Comparison of ENCODE assay signal across 9 mouse cellular contexts in the genomic region with DNA sequence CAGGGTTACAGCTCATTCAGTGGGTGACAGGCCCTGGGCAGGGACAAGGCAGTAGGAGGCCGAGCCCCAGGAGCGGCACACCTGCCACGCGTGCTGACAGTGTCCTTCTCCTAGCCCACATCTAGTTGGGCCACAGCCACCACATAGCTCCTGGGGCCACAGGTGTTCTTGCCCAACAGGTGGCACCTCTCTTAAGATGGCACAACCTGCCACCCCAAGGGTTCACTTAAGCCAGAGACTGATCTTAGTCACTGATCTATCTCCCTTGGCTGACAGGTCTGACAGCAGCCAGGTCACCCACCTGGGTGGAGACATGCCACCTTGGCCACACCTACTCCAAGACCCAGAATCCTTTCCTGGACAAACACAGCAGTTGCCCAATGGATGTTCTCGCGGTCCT. TPM values are rescaled to one million over a fixed set of nuclear protein-coding genes. Genes with fewer than 3 reads are reported as not detected.
DNase-seq lines count a peak whose midpoint lies in the region; ATAC-seq lines count a peak whose summit lies in the region.
"Had no signal": no experiment of that assay in that cellular context is flagged by ENCODE, and none has a peak within 500 bp of the region (broad histone marks: within the 10 kb centered on the region; RNA-seq: fewer than 3 reads in every experiment).

No protein-coding gene starts in this region.

- H3K4me2 ChIP-seq in hindbrain, embryonic 11.5 days (replicated peaks; ENCODE audit: low read depth, low read length), result no peak overlapping the region
- H3K4me2 ChIP-seq in embryonic facial prominence, embryonic 11.5 days (ENCODE audit: low read depth, low read length), result peak overlapping the region; percentile 28
- H3K4me2 ChIP-seq in hindbrain, embryonic 15.5 days, result peak overlapping the region; percentile 29; the same call in 1 of the 2 replicates

- DNase-seq in hindbrain, embryonic 10.5 days (ENCODE audit: low spot score), result no peak
- no peak for DNase-seq in hindbrain, embryonic 11.5 days (ENCODE audit: low spot score)
- DNase-seq in embryonic facial prominence, embryonic 11.5 days (ENCODE audit: low spot score), result no peak
- DNase-seq in lung, postnatal 36 days, result peak; percentile 51
- DNase-seq in frontal cortex, postnatal 25 days (ENCODE audit: low spot score in 2 of 2), result no peak
- no peak for DNase-seq in cerebellum, postnatal 10 days
- DNase-seq in spleen, adult 12 weeks (ENCODE audit: low spot score), result no peak

- H3K27ac ChIP-seq in hindbrain, embryonic 10.5 days, result peak overlapping the region; percentile 89
- H3K27ac ChIP-seq in hindbrain, embryonic 11.5 days (ENCODE audit: low read depth, low read length), result no peak overlapping the region
- H3K27ac ChIP-seq in embryonic facial prominence, embryonic 11.5 days (replicated peaks; ENCODE audit: low read depth, low read length), result no peak overlapping the region
- H3K27ac ChIP-seq in hindbrain, embryonic 15.5 days (replicated peaks), result peak overlapping the region; percentile 62
- H3K27ac ChIP-seq: liver, embryonic 14.5 days had no signal

- WGBS in hindbrain, embryonic 10.5 days, result 69% methylated on average over 6 of the region's 6 CpGs
- 79% methylated on average over 6 of the region's 6 CpGs for WGBS in hindbrain, embryonic 11.5 days
- 73% methylated on average over 6 of the region's 6 CpGs for WGBS in embryonic facial prominence, embryonic 11.5 days
- WGBS in hindbrain, embryonic 15.5 days, result 84% methylated on average over 6 of the region's 6 CpGs

- H3K4me3 ChIP-seq in hindbrain, embryonic 10.5 days, result peak overlapping the region; percentile 76; the same call in 1 of the 2 replicates
- no peak overlapping the region for H3K4me3 ChIP-seq in hindbrain, embryonic 11.5 days (ENCODE audit: low read depth, low read length)
- H3K4me3 ChIP-seq in embryonic facial prominence, embryonic 11.5 days (ENCODE audit: low read depth, low read length), result no peak overlapping the region
- H3K4me3 ChIP-seq in hindbrain, embryonic 15.5 days, result no peak overlapping the region

- peaks cover under 1% of the 10 kb centered on the region for H3K36me3 ChIP-seq in hindbrain, embryonic 10.5 days
- no peaks in the 10 kb centered on the region for H3K36me3 ChIP-seq in hindbrain, embryonic 11.5 days (ENCODE audit: control insufficient read depth, insufficient read depth, low read length)
- H3K36me3 ChIP-seq in embryonic facial prominence, embryonic 11.5 days (replicated peaks; ENCODE audit: control insufficient read depth, insufficient read depth, low read depth, low read length), result no peaks in the 10 kb centered on the region
- no peaks in the 10 kb centered on the region for H3K36me3 ChIP-seq in hindbrain, embryonic 15.5 days

- H3K4me1 ChIP-seq in hindbrain, embryonic 10.5 days (replicated peaks), result peaks cover 82% of the 10 kb centered on the region
- peaks cover 6% of the 10 kb centered on the region; the same call in 1 of the 2 replicates for H3K4me1 ChIP-seq in hindbrain, embryonic 11.5 days (replicated peaks; ENCODE audit: control insufficient read depth, insufficient read depth, low read length)
- H3K4me1 ChIP-seq in embryonic facial prominence, embryonic 11.5 days (ENCODE audit: control insufficient read depth, insufficient read depth, low read length), result peaks cover 16% of the 10 kb centered on the region
- H3K4me1 ChIP-seq in hindbrain, embryonic 15.5 days (replicated peaks), result peaks cover 72% of the 10 kb centered on the region

- H3K9ac ChIP-seq in hindbrain, embryonic 11.5 days (ENCODE audit: low read depth, low read length), result no peak overlapping the region
- H3K9ac ChIP-seq in embryonic facial prominence, embryonic 11.5 days (replicated peaks; ENCODE audit: low read length), result peak overlapping the region; percentile 32
- no peak overlapping the region for H3K9ac ChIP-seq in hindbrain, embryonic 15.5 days
- H3K9ac ChIP-seq: liver, embryonic 14.5 days had no signal

- no peak for ATAC-seq in hindbrain, embryonic 11.5 days (ENCODE audit: low FRiP score)
- no peak for ATAC-seq in embryonic facial prominence, embryonic 11.5 days (replicated peaks; ENCODE audit: insufficient number of reproducible peaks, low FRiP score, low TSS enrichment, low read depth)
- ATAC-seq in hindbrain, embryonic 15.5 days (ENCODE audit: low FRiP score, low read depth), result no peak

- H3K9me3 ChIP-seq in hindbrain, embryonic 10.5 days, result no peaks in the 10 kb centered on the region
- no peaks in the 10 kb centered on the region for H3K9me3 ChIP-seq in hindbrain, embryonic 11.5 days (ENCODE audit: control insufficient read depth, low read length)
- no peaks in the 10 kb centered on the region for H3K9me3 ChIP-seq in embryonic facial prominence, embryonic 11.5 days (replicated peaks; ENCODE audit: control insufficient read depth, low read length)
- H3K9me3 ChIP-seq in hindbrain, embryonic 15.5 days, result no peaks in the 10 kb centered on the region

- no peaks in the 10 kb centered on the region for H3K27me3 ChIP-seq in hindbrain, embryonic 10.5 days (ENCODE audit: insufficient read depth, poor library complexity, severe bottlenecking)
- H3K27me3 ChIP-seq in hindbrain, embryonic 11.5 days (ENCODE audit: control insufficient read depth, insufficient read depth, low read length), result no peaks in the 10 kb centered on the region
- no peaks in the 10 kb centered on the region for H3K27me3 ChIP-seq in embryonic facial prominence, embryonic 11.5 days (ENCODE audit: control insufficient read depth, insufficient read depth, low read length)
- H3K27me3 ChIP-seq in hindbrain, embryonic 15.5 days, result no peaks in the 10 kb centered on the region

RNA-seq across cellular contexts. Expression of a gene that starts 3.1 kb away (rescaled TPM):
- polyA plus RNA-seq in hindbrain, embryonic 10.5 days (2016; fragmentation: Nextera tagmentation; extraction: Ambion mirVana), result 60.7 and 62.7 TPM in 2 replicates
- 49.1 and 54.0 TPM in 2 replicates for polyA plus RNA-seq in hindbrain, embryonic 11.5 days (2014; fragmentation: Nextera tagmentation; extraction: Ambion mirVana)
- polyA plus RNA-seq in embryonic facial prominence, embryonic 11.5 days (2014; fragmentation: Nextera tagmentation; extraction: Ambion mirVana), result 56.9 and 58.3 TPM in 2 replicates
- 63.7 and 63.9 TPM in 2 replicates for polyA plus RNA-seq in hindbrain, embryonic 15.5 days (2015; fragmentation: Nextera tagmentation; extraction: Ambion mirVana)

RNA-seq across cellular contexts. Expression of a gene that starts 3.2 kb away (rescaled TPM):
- 10.3 and 12.6 TPM in 2 replicates for polyA plus RNA-seq in hindbrain, embryonic 10.5 days (2016; fragmentation: Nextera tagmentation; extraction: Ambion mirVana)
- 7.9 and 9.4 TPM in 2 replicates for polyA plus RNA-seq in hindbrain, embryonic 11.5 days (2014; fragmentation: Nextera tagmentation; extraction: Ambion mirVana)
- polyA plus RNA-seq in embryonic facial prominence, embryonic 11.5 days (2014; fragmentation: Nextera tagmentation; extraction: Ambion mirVana), result 10.9 and 14.1 TPM in 2 replicates
- polyA plus RNA-seq in hindbrain, embryonic 15.5 days (2015; fragmentation: Nextera tagmentation; extraction: Ambion mirVana), result 5.9 and 6.4 TPM in 2 replicates

RNA-seq across cellular contexts. Expression of a gene that starts 18.1 kb away (rescaled TPM):
- polyA plus RNA-seq in hindbrain, embryonic 10.5 days (2016; fragmentation: Nextera tagmentation; extraction: Ambion mirVana), result 88.0 and 131 TPM in 2 replicates
- polyA plus RNA-seq in hindbrain, embryonic 11.5 days (2014; fragmentation: Nextera tagmentation; extraction: Ambion mirVana), result 113 and 117 TPM in 2 replicates
- 103 and 105 TPM in 2 replicates for polyA plus RNA-seq in embryonic facial prominence, embryonic 11.5 days (2014; fragmentation: Nextera tagmentation; extraction: Ambion mirVana)
- 161 and 170 TPM in 2 replicates for polyA plus RNA-seq in hindbrain, embryonic 15.5 days (2015; fragmentation: Nextera tagmentation; extraction: Ambion mirVana)

RNA-seq across cellular contexts. Expression of a gene that starts 36.6 kb away (rescaled TPM):
- 24.4 and 25.5 TPM in 2 replicates for polyA plus RNA-seq in hindbrain, embryonic 10.5 days (2016; fragmentation: Nextera tagmentation; extraction: Ambion mirVana)
- polyA plus RNA-seq in hindbrain, embryonic 11.5 days (2014; fragmentation: Nextera tagmentation; extraction: Ambion mirVana), result 14.4 and 15.0 TPM in 2 replicates
- polyA plus RNA-seq in embryonic facial prominence, embryonic 11.5 days (2014; fragmentation: Nextera tagmentation; extraction: Ambion mirVana), result 12.2 and 12.8 TPM in 2 replicates
- 32.8 and 37.2 TPM in 2 replicates for polyA plus RNA-seq in hindbrain, embryonic 15.5 days (2015; fragmentation: Nextera tagmentation; extraction: Ambion mirVana)

RNA-seq across cellular contexts. Expression of a gene that starts 48.4 kb away (rescaled TPM):
- polyA plus RNA-seq in hindbrain, embryonic 10.5 days (2016; fragmentation: Nextera tagmentation; extraction: Ambion mirVana), result 27.3 and 27.9 TPM in 2 replicates
- 26.3 and 27.6 TPM in 2 replicates for polyA plus RNA-seq in hindbrain, embryonic 11.5 days (2014; fragmentation: Nextera tagmentation; extraction: Ambion mirVana)
- 19.9 and 21.2 TPM in 2 replicates for polyA plus RNA-seq in embryonic facial prominence, embryonic 11.5 days (2014; fragmentation: Nextera tagmentation; extraction: Ambion mirVana)
- 17.0 and 19.7 TPM in 2 replicates for polyA plus RNA-seq in hindbrain, embryonic 15.5 days (2015; fragmentation: Nextera tagmentation; extraction: Ambion mirVana)

Comparison
In these comparisons a context has a peak if more than half of its experiments do, and no peak if none do; other contexts are left out.
1. H3K27ac ChIP-seq: peak in hindbrain, embryonic 10.5 days (single experiment) and hindbrain, embryonic 15.5 days (single experiment); none in hindbrain, embryonic 11.5 days (single experiment) and embryonic facial prominence, embryonic 11.5 days (single experiment).